Mouse (Mus musculus) erythroblast, embryonic 14.5 days (primary cell): ENCODE data around the gene Crtc3.

Experiments used
- GATA1 ChIP-seq: IDR thresholded peaks from 2 replicates; pipeline ENCODE4 v1.6.1; 2012; ENCODE audit warnings: low read length, inconsistent platforms, mixed read lengths
- TAL1 ChIP-seq: IDR thresholded peaks from 3 replicates; pipeline ENCODE4 v1.6.1; 2012; ENCODE audit warnings: low read length, inconsistent platforms, mixed read lengths

- TF ChIP-seq GATA1 (no peak), TAL1 (no peak)
These were observed 130.1 kb downstream of the Crtc3 start for GRCm38 (mm10) chr7:80558572-80558971.
